Mouse (Mus musculus) adipocyte (in vitro differentiated cells): ENCODE measurements around the gene Hoxb7.

Source experiments
- DNase-seq: peaks from one replicate; pipeline ENCODE4 v3.0.0-alpha.2; 2016; ENCODE audit warnings: low spot score

The Hoxb7 gene

GRCm38 (mm10) chr11:96284774-96285734 is 1.4 kb upstream of the Hoxb7 start:
- no peak for DNase-seq

GRCm38 (mm10) chr11:96286739-96287385 is 439 bp downstream of the Hoxb7 start:
- DNase-seq, result no peak

- DNase-seq, result no peak
Observed at GRCm38 (mm10) chr11:96287411-96287810, 988 bp downstream of the Hoxb7 start.

GRCm38 (mm10) chr11:96288455-96289221 is 2.2 kb downstream of the Hoxb7 start:
- DNase-seq, result no peak

- DNase-seq, result no peak
Observed at GRCm38 (mm10) chr11:96289293-96289692, 2.9 kb downstream of the Hoxb7 start.

- no peak for DNase-seq
Observed at GRCm38 (mm10) chr11:96289837-96290236, 3.4 kb downstream of the Hoxb7 start.

- no peak for DNase-seq
Observed at GRCm38 (mm10) chr11:96290705-96291355, 4.4 kb downstream of the Hoxb7 start.

- DNase-seq, result peak; percentile 30
Observed at GRCm38 (mm10) chr11:96291681-96292564, 5.5 kb downstream of the Hoxb7 start, which contains the start of gene Hoxb6. Gene Hoxb6, plus strand, starts transcription at chr11:96292476.

- no peak for DNase-seq
Observed at GRCm38 (mm10) chr11:96292565-96293301, 6.3 kb downstream of the Hoxb7 start.

GRCm38 (mm10) chr11:96293302-96293921 is 7.0 kb downstream of the Hoxb7 start:
- DNase-seq, result no peak

- DNase-seq, result peak; percentile 78
Observed at GRCm38 (mm10) chr11:96294245-96295091, 8.0 kb downstream of the Hoxb7 start.

- peak; percentile 18 for DNase-seq
Observed at GRCm38 (mm10) chr11:96295092-96295835, 8.8 kb downstream of the Hoxb7 start.

GRCm38 (mm10) chr11:96296997-96297396 is 10.6 kb downstream of the Hoxb7 start:
- DNase-seq, result no peak

- no peak for DNase-seq
Observed at GRCm38 (mm10) chr11:96297428-96297827, 11.0 kb downstream of the Hoxb7 start.

- DNase-seq, result no peak
Observed at GRCm38 (mm10) chr11:96297968-96298635, 11.7 kb downstream of the Hoxb7 start.

GRCm38 (mm10) chr11:96298895-96299667 is 12.7 kb downstream of the Hoxb7 start:
- no peak for DNase-seq

GRCm38 (mm10) chr11:96299781-96300180 is 13.4 kb downstream of the Hoxb7 start:
- no peak for DNase-seq
